Mouse (Mus musculus): ENCODE measurements around the gene Dennd1a.

Dennd1a gene

GRCm38 (mm10) chr2:38133036-38133825 lies 154.0 kb downstream of the Dennd1a start:
- in situ Hi-C loops (cut with MboI; ENCODE audit: low pct_unique_long_range_greater_than_20kb in 1 of 2, low sequenced_read_pairs in 2 of 2, unreplicated experiment in 1 of 2) = no loop called here

GRCm38 (mm10) chr2:38132233-38132822 lies 154.9 kb downstream of the Dennd1a start:
- in situ Hi-C loops (cut with MboI; ENCODE audit: low pct_unique_long_range_greater_than_20kb in 1 of 2, low sequenced_read_pairs in 2 of 2, unreplicated experiment in 1 of 2) = no loop called here

- in situ Hi-C loops (cut with MboI; ENCODE audit: low pct_unique_long_range_greater_than_20kb in 1 of 2, low sequenced_read_pairs in 2 of 2, unreplicated experiment in 1 of 2) = no loop called here
Measured at GRCm38 (mm10) chr2:38131538-38131937, 155.7 kb downstream of the Dennd1a start.

GRCm38 (mm10) chr2:38129961-38130802 lies 157.0 kb downstream of the Dennd1a start:
- in situ Hi-C loops (cut with MboI; ENCODE audit: low pct_unique_long_range_greater_than_20kb in 1 of 2, low sequenced_read_pairs in 2 of 2, unreplicated experiment in 1 of 2) = no loop called here

GRCm38 (mm10) chr2:38126383-38126732 lies 160.8 kb downstream of the Dennd1a start:
- in situ Hi-C loops (cut with MboI; ENCODE audit: low pct_unique_long_range_greater_than_20kb in 1 of 2, low sequenced_read_pairs in 2 of 2, unreplicated experiment in 1 of 2) = no loop called here

- in situ Hi-C loops (cut with MboI; ENCODE audit: low pct_unique_long_range_greater_than_20kb in 1 of 2, low sequenced_read_pairs in 2 of 2, unreplicated experiment in 1 of 2) = no loop called here
Measured at GRCm38 (mm10) chr2:38125671-38126382, 161.4 kb downstream of the Dennd1a start.

- in situ Hi-C loops (cut with MboI; ENCODE audit: low pct_unique_long_range_greater_than_20kb in 1 of 2, low sequenced_read_pairs in 2 of 2, unreplicated experiment in 1 of 2) = no loop called here
Measured at GRCm38 (mm10) chr2:38124727-38125126, 162.5 kb downstream of the Dennd1a start.

- in situ Hi-C loops (cut with MboI; ENCODE audit: low pct_unique_long_range_greater_than_20kb in 1 of 2, low sequenced_read_pairs in 2 of 2, unreplicated experiment in 1 of 2) = no loop called here
Measured at GRCm38 (mm10) chr2:38115000-38115399, 172.2 kb downstream of the Dennd1a start.

GRCm38 (mm10) chr2:38111655-38112351 lies 175.4 kb downstream of the Dennd1a start:
- in situ Hi-C loops (cut with MboI; ENCODE audit: low pct_unique_long_range_greater_than_20kb in 1 of 2, low sequenced_read_pairs in 2 of 2, unreplicated experiment in 1 of 2) = no loop called here

GRCm38 (mm10) chr2:38108586-38108985 lies 178.6 kb downstream of the Dennd1a start:
- in situ Hi-C loops (cut with MboI; ENCODE audit: low pct_unique_long_range_greater_than_20kb in 1 of 2, low sequenced_read_pairs in 2 of 2, unreplicated experiment in 1 of 2) = no loop called here

- in situ Hi-C loops (cut with MboI; ENCODE audit: low pct_unique_long_range_greater_than_20kb in 1 of 2, low sequenced_read_pairs in 2 of 2, unreplicated experiment in 1 of 2) = no loop called here
Measured at GRCm38 (mm10) chr2:38102674-38103073, 184.5 kb downstream of the Dennd1a start.

- in situ Hi-C loops (cut with MboI; ENCODE audit: low pct_unique_long_range_greater_than_20kb in 1 of 2, low sequenced_read_pairs in 2 of 2, unreplicated experiment in 1 of 2) = no loop called here
Measured at GRCm38 (mm10) chr2:38100289-38100688, 186.9 kb downstream of the Dennd1a start.

GRCm38 (mm10) chr2:38099120-38099773 lies 187.9 kb downstream of the Dennd1a start:
- in situ Hi-C loops (cut with MboI; ENCODE audit: low pct_unique_long_range_greater_than_20kb in 1 of 2, low sequenced_read_pairs in 2 of 2, unreplicated experiment in 1 of 2) = no loop called here

- in situ Hi-C loops (cut with MboI; ENCODE audit: low pct_unique_long_range_greater_than_20kb in 1 of 2, low sequenced_read_pairs in 2 of 2, unreplicated experiment in 1 of 2) = no loop called here
Measured at GRCm38 (mm10) chr2:38097469-38097868, 189.7 kb downstream of the Dennd1a start.

GRCm38 (mm10) chr2:38096328-38096727 lies 190.9 kb downstream of the Dennd1a start:
- in situ Hi-C loops (cut with MboI; ENCODE audit: low pct_unique_long_range_greater_than_20kb in 1 of 2, low sequenced_read_pairs in 2 of 2, unreplicated experiment in 1 of 2) = no loop called here

GRCm38 (mm10) chr2:38094380-38095163 lies 192.6 kb downstream of the Dennd1a start:
- in situ Hi-C loops (cut with MboI; ENCODE audit: low pct_unique_long_range_greater_than_20kb in 1 of 2, low sequenced_read_pairs in 2 of 2, unreplicated experiment in 1 of 2) = no loop called here

GRCm38 (mm10) chr2:38093968-38094367 lies 193.2 kb downstream of the Dennd1a start:
- in situ Hi-C loops (cut with MboI; ENCODE audit: low pct_unique_long_range_greater_than_20kb in 1 of 2, low sequenced_read_pairs in 2 of 2, unreplicated experiment in 1 of 2) = no loop called here

Measured in mouse embryonic stem cell (cell line).